Mouse (Mus musculus) liver, adult 2 months (tissue): ENCODE measurements around the gene C2cd5. TPM values are rescaled to one million over a fixed set of nuclear protein-coding genes. Genes with fewer than 3 reads are reported as not detected.

Experiments
- DNase-seq: peaks from one replicate; pipeline ENCODE4 v3.0.0-alpha.2; 2011; ENCODE audit warnings: low read depth, low spot score; ENCODE audit errors: extremely low read depth
- H3K27ac ChIP-seq: fragments of 200-500 bp; replicated peaks from 2 replicates; pipeline ENCODE4 v1.5.1; 2012; ENCODE audit warnings: low read depth, mild to moderate bottlenecking, control low read depth, inconsistent platforms, low read length; ENCODE audit not compliant: insufficient read depth
- H3K27me3 ChIP-seq: fragments of 200-500 bp; 2 replicates; pipeline ENCODE4 v1.6.1; 2012; ENCODE audit warnings: mild to moderate bottlenecking, moderate library complexity, low read length, inconsistent platforms; ENCODE audit not compliant: control insufficient read depth, insufficient read depth
- H3K36me3 ChIP-seq: fragments of 200-500 bp; 2 replicates; pipeline ENCODE4 v1.6.1; 2012; ENCODE audit warnings: low read length, inconsistent platforms; ENCODE audit not compliant: control insufficient read depth, insufficient read depth
- H3K4me1 ChIP-seq: fragments of 200-500 bp; 2 replicates; pipeline ENCODE4 v1.6.1; 2011; ENCODE audit warnings: low read length; ENCODE audit not compliant: control insufficient read depth, insufficient read depth
- H3K4me3 ChIP-seq: fragments of 200-500 bp; 2 replicates; pipeline ENCODE4 v1.5.1; 2011; ENCODE audit warnings: low read depth, mild to moderate bottlenecking, control low read depth, low read length, moderate library complexity; ENCODE audit not compliant: insufficient read depth
- H3K79me2 ChIP-seq: fragments of 200-500 bp; 2 replicates; pipeline ENCODE4 v1.6.1; 2012; ENCODE audit warnings: inconsistent platforms, mild to moderate bottlenecking, low read length, moderate library complexity; ENCODE audit not compliant: control insufficient read depth, insufficient read depth
- H3K9ac ChIP-seq: fragments of 200-500 bp; 2 replicates; pipeline ENCODE4 v1.6.1; 2012; ENCODE audit warnings: low read depth, mild to moderate bottlenecking, control low read depth, inconsistent platforms, low read length
- CTCF ChIP-seq: fragments of 200-500 bp; IDR thresholded peaks from 2 replicates; pipeline ENCODE4 v1.5.1; 2011; ENCODE audit warnings: low read depth, low read length, control low read depth
- POLR2A ChIP-seq: fragments of 200-500 bp; IDR thresholded peaks from 2 replicates; pipeline ENCODE4 v1.6.1; 2011; ENCODE audit warnings: low read length, control low read depth; ENCODE audit not compliant: insufficient read depth; ENCODE audit errors: extremely low read depth
- WGBS: fragments of 180-500 bp; shearing (Covaris S2); methylation state at CpG from one replicate; pipeline ENCODE4 v1.1.7; 2018; 5-methylcytosine and 5-hydroxymethylcytosine counted together
- polyA plus RNA-seq: library from polyadenylated mRNA; depleted of rRNA; stranded (reverse); fragments of >200 nt; gene quantifications from 2 replicates; pipeline ENCODE4 v1.2.3, GENCODE M21; 2012
- total RNA-seq: library from RNA; depleted of rRNA; stranded (reverse); fragments of >200 nt; gene quantifications from 2 replicates; pipeline ENCODE4 v1.2.3, GENCODE M21; 2014

C2cd5 gene
- total and polyA plus RNA-seq, 2 experiments: 3.2 to 4.1 TPM

GRCm38 (mm10) chr6:143041578-143041977 lies 58.4 kb downstream of the C2cd5 start:
- Histone ChIP-seq H3K9ac (no peak overlapping the region), H3K79me2 (no peaks in the 10 kb centered on the region), H3K27ac (no peak overlapping the region), H3K4me1 (no peaks in the 10 kb centered on the region), H3K4me3 (no peak overlapping the region), H3K36me3 (peaks cover 6% of the 10 kb centered on the region), H3K27me3 (no peaks in the 10 kb centered on the region)
- TF ChIP-seq POLR2A (no peak), CTCF (no peak)
- WGBS: 93% methylated on average over 6 of the region's 6 CpGs
- DNase-seq: no peak

- TF ChIP-seq POLR2A (no peak), CTCF (no peak)
- peaks cover 19% of the 10 kb centered on the region for H3K36me3 ChIP-seq
- H3K4me3 ChIP-seq: no peak overlapping the region
- 74% methylated on average over 4 of the region's 4 CpGs for WGBS
- no peak for DNase-seq
- H3K27ac ChIP-seq: no peak overlapping the region
- no peak overlapping the region for H3K9ac ChIP-seq
- H3K79me2 ChIP-seq: no peaks in the 10 kb centered on the region
- no peaks in the 10 kb centered on the region for H3K27me3 ChIP-seq
- H3K4me1 ChIP-seq: no peaks in the 10 kb centered on the region
Measured at GRCm38 (mm10) chr6:143035261-143035660, 64.7 kb downstream of the C2cd5 start.

- no peaks in the 10 kb centered on the region for H3K4me1 ChIP-seq
- H3K27me3 ChIP-seq: no peaks in the 10 kb centered on the region
- H3K36me3 ChIP-seq: peaks cover 21% of the 10 kb centered on the region
- H3K27ac ChIP-seq: no peak overlapping the region
- WGBS: 92% methylated on average over 2 of the region's 2 CpGs
- no peaks in the 10 kb centered on the region for H3K79me2 ChIP-seq
- H3K4me3 ChIP-seq: no peak overlapping the region
- no peak for TF ChIP-seq CTCF
- TF ChIP-seq POLR2A: no peak
- H3K9ac ChIP-seq: no peak overlapping the region
- DNase-seq: no peak
Measured at GRCm38 (mm10) chr6:143034503-143034902, 65.4 kb downstream of the C2cd5 start.

DNA sequence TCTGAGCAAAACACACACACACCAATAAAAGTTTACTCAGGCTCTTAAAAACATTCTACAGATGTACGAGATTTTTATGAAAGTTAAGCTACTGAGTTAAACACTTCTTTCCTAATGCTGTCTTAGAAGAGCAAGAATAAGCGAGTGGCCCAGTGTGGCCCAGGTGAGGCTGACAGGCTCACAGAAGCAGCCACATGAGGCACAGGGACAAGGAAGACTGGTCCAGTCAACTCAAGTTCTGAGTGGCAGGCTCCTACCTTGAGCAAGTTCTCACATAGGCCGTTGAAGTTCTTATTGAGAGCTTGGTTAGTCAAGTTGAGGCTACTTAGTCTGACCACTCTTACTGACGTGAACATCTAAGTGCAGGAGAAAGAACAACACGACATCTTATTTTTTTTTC lies 69.4 kb downstream of the C2cd5 start:
- Histone ChIP-seq H3K36me3 (peaks cover 14% of the 10 kb centered on the region), H3K79me2 (no peaks in the 10 kb centered on the region), H3K27ac (no peak overlapping the region), H3K4me3 (no peak overlapping the region), H3K9ac (no peak overlapping the region), H3K27me3 (no peaks in the 10 kb centered on the region), H3K4me1 (no peaks in the 10 kb centered on the region)
- TF ChIP-seq POLR2A: no peak
- no peak for TF ChIP-seq CTCF
- DNase-seq: no peak
- 98% methylated on average over 5 of the region's 5 CpGs for WGBS

DNA sequence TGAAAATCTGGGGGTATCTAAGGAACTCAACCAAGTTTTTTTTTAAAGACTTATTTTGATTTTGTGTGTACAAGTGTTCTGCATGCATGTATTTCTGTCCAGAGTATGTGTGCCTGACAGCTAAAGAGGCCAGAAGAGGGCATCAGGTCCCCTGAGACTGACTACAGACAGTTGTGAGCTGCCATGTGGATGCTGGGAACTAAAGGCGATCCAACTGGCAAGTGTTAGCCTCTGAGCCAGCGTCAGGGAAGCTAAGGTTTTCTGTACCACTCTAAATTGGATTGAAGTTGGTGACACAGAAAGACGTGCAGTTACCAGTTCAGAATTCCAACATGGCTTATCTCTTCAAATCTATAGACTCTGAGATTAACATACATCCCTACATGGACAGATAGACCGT lies 72.0 kb downstream of the C2cd5 start:
- Histone ChIP-seq H3K36me3 (peaks cover 3% of the 10 kb centered on the region; the same call in 1 of the 2 replicates), H3K4me3 (no peak overlapping the region), H3K9ac (no peak overlapping the region), H3K4me1 (no peaks in the 10 kb centered on the region), H3K79me2 (no peaks in the 10 kb centered on the region), H3K27me3 (no peaks in the 10 kb centered on the region), H3K27ac (no peak overlapping the region)
- no peak for DNase-seq
- 98% methylated on average over 4 of the region's 4 CpGs for WGBS
- TF ChIP-seq CTCF (no peak), POLR2A (no peak)

GRCm38 (mm10) chr6:143027402-143027801 lies 72.5 kb downstream of the C2cd5 start:
- 92% methylated on average over 10 of the region's 10 CpGs for WGBS
- Histone ChIP-seq H3K4me1 (no peaks in the 10 kb centered on the region), H3K27me3 (no peaks in the 10 kb centered on the region), H3K9ac (no peak overlapping the region), H3K36me3 (peaks cover 3% of the 10 kb centered on the region; the same call in 1 of the 2 replicates), H3K4me3 (no peak overlapping the region), H3K79me2 (no peaks in the 10 kb centered on the region), H3K27ac (no peak overlapping the region)
- DNase-seq: no peak
- TF ChIP-seq POLR2A (no peak), CTCF (no peak)
